Mouse (Mus musculus): ENCODE data around the gene Gm5134. TPM values are rescaled to one million over a fixed set of nuclear protein-coding genes. Genes with fewer than 3 reads are reported as not detected.
A peak's percentile ranks its signal among the peaks of the same experiment; 100 is the strongest.

Gene Gm5134
- total and polyA plus RNA-seq, 3 experiments, result 0.40 to 1.6 (median 1.0) TPM

DNA sequence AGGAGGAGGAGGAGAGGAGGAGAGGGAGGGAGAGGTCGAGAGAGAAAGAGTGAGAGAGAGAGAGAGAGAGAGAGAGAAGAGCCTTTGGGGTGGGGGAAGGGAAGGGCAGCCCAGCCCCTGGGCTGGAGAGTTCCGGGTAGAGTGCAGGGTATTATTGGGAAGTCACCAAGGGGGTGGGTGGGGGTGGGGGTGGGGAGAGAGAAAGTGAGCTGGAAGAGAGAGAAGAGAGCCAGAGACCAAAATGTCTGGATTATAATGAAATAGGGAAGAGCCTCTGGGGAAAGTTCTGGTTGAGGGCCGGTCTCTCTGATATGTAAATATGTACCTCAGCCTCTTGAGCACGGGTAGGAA, 73.7 kb downstream of the Gm5134 start:
- in situ Hi-C loops (cut with MboI; ENCODE audit: low pct_ligation_motif_present, low pct_unique_long_range_greater_than_20kb, low sequenced_read_pairs), result no loop called here
- dilution Hi-C loops (cut with MboI; ENCODE audit: extremely low pct_ligation_motif_present, extremely low pct_unique_long_range_greater_than_20kb, low sequenced_read_pairs), result no loop called here
- Histone ChIP-seq H3K4me2 (ENCODE audit: insufficient read depth, low read depth, poor library complexity, severe bottlenecking) (peak overlapping the region; percentile 35), H3K4me3 (replicated peaks in 1 of 3; ENCODE audit: low read depth in 2 of 3, low read length in 2 of 3, poor library complexity in 1 of 3) (no peak overlapping the region), H3K79me2 (replicated peaks; ENCODE audit: control insufficient read depth, extremely low read depth, insufficient read depth, poor library complexity, severe bottlenecking) (peaks cover 5% of the 10 kb centered on the region), H3K4me1 (ENCODE audit: control insufficient read depth in 1 of 2, insufficient read depth in 2 of 2) (peaks cover 13 to 32% of the 10 kb centered on the region in 2 experiments), H3K9me3 (replicated peaks; ENCODE audit: low read length) (peaks cover 9% of the 10 kb centered on the region), H3K27me3 (replicated peaks) (no peaks in the 10 kb centered on the region), H3K36me3 (replicated peaks in 1 of 2; ENCODE audit: control insufficient read depth in 1 of 2, insufficient read depth in 1 of 2, low read length in 1 of 2) (no peaks in the 10 kb centered on the region), H3K27ac (ENCODE audit: insufficient read depth, low read depth) (no peak overlapping the region), H3K9ac (ENCODE audit: insufficient read depth, low read depth) (peak overlapping the region; percentile 6)
- DNase-seq (ENCODE audit: extremely low read depth), result no peak
- TF ChIP-seq MAX (IDR thresholded peaks at IDR 0.05; ENCODE audit: low read length), result no peak
- TF ChIP-seq MAZ (IDR thresholded peaks at IDR 0.05; ENCODE audit: low read depth, low read length), result no peak
- no peak for TF ChIP-seq RAD21 (IDR thresholded peaks at IDR 0.05; ENCODE audit: low read depth, low read length)
- 0 out of 2 replicates have a peak, but pooled peaks have one; percentile 28 for TF ChIP-seq ELF1 (IDR thresholded peaks at IDR 0.05; ENCODE audit: low read depth, low read length)
- TF ChIP-seq ZMIZ1 (IDR thresholded peaks at IDR 0.05; ENCODE audit: low read depth, low read length), result no peak
- 0 out of 2 replicates have a peak, but pooled peaks have one; percentile 7 for TF ChIP-seq NELFE (IDR thresholded peaks at IDR 0.05; ENCODE audit: low read depth, low read length)
- TF ChIP-seq USF2 (conservative IDR thresholded peaks at IDR 0.05; ENCODE audit: low read depth, low read length), result no peak
- no peak for TF ChIP-seq POLR2AphosphoS2 (IDR thresholded peaks at IDR 0.05; ENCODE audit: low read depth, low read length)
- no peak for TF ChIP-seq EP300 (IDR thresholded peaks at IDR 0.05; ENCODE audit: low read length)
- no peak; the same call in 1 of the 2 replicates for TF ChIP-seq TCF12 (IDR thresholded peaks at IDR 0.05; ENCODE audit: low read depth, low read length)
- peak; percentile 67 for TF ChIP-seq CHD2 (IDR thresholded peaks at IDR 0.05; ENCODE audit: low read length)
- TF ChIP-seq SIN3A (IDR thresholded peaks at IDR 0.05; ENCODE audit: low read length), result no peak
- TF ChIP-seq ZKSCAN1 (IDR thresholded peaks at IDR 0.05; ENCODE audit: borderline replicate concordance, low read depth, low read length), result no peak
- no peak for TF ChIP-seq NRF1 (IDR thresholded peaks at IDR 0.05; ENCODE audit: low read depth, low read length)
- no peak for TF ChIP-seq HCFC1 (IDR thresholded peaks at IDR 0.05; ENCODE audit: low read depth, low read length)
- TF ChIP-seq UBTF (IDR thresholded peaks at IDR 0.05; ENCODE audit: low read depth, low read length), result no peak
- TF ChIP-seq MYC (IDR thresholded peaks at IDR 0.05; ENCODE audit: low read depth, low read length), result no peak

GRCm38 (mm10) chr10:76028396-76028795, 74.1 kb downstream of the Gm5134 start:
- H3K9me3 ChIP-seq (replicated peaks; ENCODE audit: low read length), result peaks cover 9% of the 10 kb centered on the region
- dilution Hi-C loops (cut with MboI; ENCODE audit: extremely low pct_ligation_motif_present, extremely low pct_unique_long_range_greater_than_20kb, low sequenced_read_pairs) (no loop called here), in situ Hi-C loops (cut with MboI; ENCODE audit: low pct_ligation_motif_present, low pct_unique_long_range_greater_than_20kb, low sequenced_read_pairs) (no loop called here)
- H3K27me3 ChIP-seq (replicated peaks), result no peaks in the 10 kb centered on the region
- TF ChIP-seq ZMIZ1 (IDR thresholded peaks at IDR 0.05; ENCODE audit: low read depth, low read length) (0 out of 2 replicates have a peak, but pooled peaks have one; percentile 5), POLR2AphosphoS2 (IDR thresholded peaks at IDR 0.05; ENCODE audit: low read depth, low read length) (no peak), KAT2A (IDR thresholded peaks at IDR 0.05; ENCODE audit: insufficient replicate concordance, low read length) (no peak), TCF12 (IDR thresholded peaks at IDR 0.05; ENCODE audit: low read depth, low read length) (peak; percentile 40; the same call in 1 of the 2 replicates), IRF4 (IDR thresholded peaks at IDR 0.05; ENCODE audit: low read depth, low read length) (peak; percentile 27; the same call in 1 of the 2 replicates), NRF1 (IDR thresholded peaks at IDR 0.05; ENCODE audit: low read depth, low read length) (no peak), ZNF384 (IDR thresholded peaks at IDR 0.05; ENCODE audit: low read depth, low read length) (no peak), ELF1 (IDR thresholded peaks at IDR 0.05; ENCODE audit: low read depth, low read length) (0 out of 2 replicates have a peak, but pooled peaks have one; percentile 8), MXI1 (IDR thresholded peaks at IDR 0.05; ENCODE audit: low read depth, low read length) (no peak), UBTF (IDR thresholded peaks at IDR 0.05; ENCODE audit: low read depth, low read length) (no peak), CHD1 (IDR thresholded peaks at IDR 0.05; ENCODE audit: low read depth, low read length) (no peak), SIN3A (IDR thresholded peaks at IDR 0.05; ENCODE audit: low read length) (no peak), NELFE (IDR thresholded peaks at IDR 0.05; ENCODE audit: low read depth, low read length) (no peak; the same call in 1 of the 2 replicates)
- peaks cover 13 to 32% of the 10 kb centered on the region in 2 experiments for H3K4me1 ChIP-seq (ENCODE audit: control insufficient read depth in 1 of 2, insufficient read depth in 2 of 2)
- no peaks in the 10 kb centered on the region for H3K36me3 ChIP-seq (replicated peaks in 1 of 2; ENCODE audit: control insufficient read depth in 1 of 2, insufficient read depth in 1 of 2, low read length in 1 of 2)
- H3K9ac ChIP-seq (ENCODE audit: insufficient read depth, low read depth), result peak overlapping the region; percentile 6
- H3K27ac ChIP-seq (ENCODE audit: insufficient read depth, low read depth), result peak overlapping the region; percentile 58
- peak overlapping the region; percentile 35 for H3K4me2 ChIP-seq (ENCODE audit: insufficient read depth, low read depth, poor library complexity, severe bottlenecking)
- DNase-seq (ENCODE audit: extremely low read depth), result no peak
- H3K4me3 ChIP-seq (replicated peaks in 1 of 3; ENCODE audit: low read depth in 2 of 3, low read length in 2 of 3, poor library complexity in 1 of 3), result no peak overlapping the region
- peaks cover 9% of the 10 kb centered on the region for H3K79me2 ChIP-seq (replicated peaks; ENCODE audit: control insufficient read depth, extremely low read depth, insufficient read depth, poor library complexity, severe bottlenecking)

All from CH12.LX (cell line).